Mouse (Mus musculus): ENCODE measurements around the gene St6galnac3.

DNA sequence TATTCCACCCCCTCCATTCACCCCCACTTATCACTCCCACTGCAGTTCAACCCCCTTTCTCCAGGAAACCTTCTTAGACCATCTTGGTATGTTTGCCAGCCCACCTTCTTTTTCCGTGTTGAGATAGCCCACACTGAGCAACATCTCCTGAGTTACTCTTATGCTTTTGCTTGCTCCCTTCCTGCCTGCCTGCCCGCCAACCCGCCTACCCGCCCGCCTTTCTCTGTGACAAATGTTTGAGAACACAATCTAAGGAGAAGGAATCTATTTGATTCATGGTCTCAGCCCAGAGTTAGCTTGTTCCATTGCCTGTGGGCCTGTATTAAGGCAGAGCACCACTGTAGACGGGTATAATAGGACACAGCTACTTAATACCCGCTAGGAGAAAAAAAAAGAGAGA is 531.9 kb downstream of the St6galnac3 start:
- no peak for TF ChIP-seq CTCF (IDR thresholded peaks at IDR 0.05; ENCODE audit: borderline replicate concordance, extremely low read depth, insufficient read depth, insufficient read length)
- TF ChIP-seq POLR2A (IDR thresholded peaks at IDR 0.05; ENCODE audit: borderline replicate concordance, extremely low read depth, insufficient read depth, insufficient read length, poor library complexity, severe bottlenecking): no peak
